Mouse (Mus musculus) heart, postnatal 0 days (tissue): Measurements from ENCODE around the gene Tmem63c.

Experiments used
- CTCF ChIP-seq: IDR thresholded peaks from 2 replicates; pipeline ENCODE4 v1.5.1; 2016; ENCODE audit warnings: antibody characterized with exemption, control low read depth, low read depth
- EP300 ChIP-seq: IDR thresholded peaks from 2 replicates; pipeline ENCODE4 v1.6.1; 2016; ENCODE audit warnings: antibody characterized with exemption, low read depth

DNA sequence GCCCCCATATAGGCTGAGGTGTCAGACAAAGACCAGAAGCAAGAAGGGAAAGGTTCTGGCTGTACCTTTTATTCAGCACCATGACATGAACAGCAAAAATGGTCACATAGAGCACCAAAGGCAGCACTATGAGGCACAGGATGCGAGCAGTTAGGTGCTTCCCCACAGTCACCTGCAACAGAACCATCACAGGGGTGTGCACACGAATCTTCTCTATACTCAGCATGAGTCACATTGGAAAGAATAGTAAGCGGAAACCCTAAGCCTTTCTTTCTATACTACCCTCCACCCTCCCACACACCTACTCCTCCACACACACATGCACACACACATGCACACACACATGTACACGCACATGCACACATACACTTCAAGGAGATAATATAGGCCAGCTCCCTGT is 109.1 kb downstream of the Tmem63c start:
- TF ChIP-seq CTCF (no peak), EP300 (no peak)
